Mouse (Mus musculus): ENCODE data around the gene Ptpn1. TPM values are rescaled to one million over a fixed set of nuclear protein-coding genes. Genes with fewer than 3 reads are reported as not detected.

Gene Ptpn1
- polyA plus RNA-seq, 1 experiment from 2014 or later = 69.3 TPM

DNA sequence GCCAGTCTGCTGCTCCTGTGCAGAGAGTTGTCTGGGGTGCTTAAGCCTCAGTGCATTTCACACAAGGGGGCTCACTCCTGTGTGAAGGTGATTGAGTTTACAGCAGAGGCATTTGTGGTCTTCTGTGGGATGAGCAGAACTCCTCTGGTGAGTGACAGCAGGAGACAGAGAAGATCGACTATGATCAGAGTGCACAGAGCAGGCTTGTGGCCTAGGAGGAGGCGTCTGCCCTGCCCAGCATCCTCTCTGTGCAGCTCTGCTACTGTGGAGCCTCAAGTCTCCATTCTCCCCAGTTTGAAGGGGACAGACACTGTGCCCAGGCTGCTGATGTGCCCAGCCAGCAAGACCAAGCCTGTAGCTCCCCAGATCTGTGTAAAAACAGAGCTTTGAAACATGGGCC is 18.0 kb downstream of the Ptpn1 start:
- no peak overlapping the region for H3K4me3 ChIP-seq (replicated peaks; ENCODE audit: low read length)
- H3K27ac ChIP-seq = 0 out of 2 replicates have a peak overlapping the region, but pooled peaks have one; percentile 14
- WGBS = 70% methylated on average over 2 of the region's 2 CpGs
- H3K27me3 ChIP-seq (ENCODE audit: control insufficient read depth, insufficient read depth, low read length) = no peaks in the 10 kb centered on the region
- H3K9me3 ChIP-seq (ENCODE audit: control insufficient read depth, low read length) = no peaks in the 10 kb centered on the region
- H3K36me3 ChIP-seq (replicated peaks; ENCODE audit: control insufficient read depth, insufficient read depth) = no peaks in the 10 kb centered on the region
- no peak overlapping the region for H3K4me2 ChIP-seq (replicated peaks)
- H3K9ac ChIP-seq = no peak overlapping the region
- H3K4me1 ChIP-seq (replicated peaks; ENCODE audit: control insufficient read depth, insufficient read depth, low read length) = peaks cover 10% of the 10 kb centered on the region; the same call in 1 of the 2 replicates
- ATAC-seq (ENCODE audit: low FRiP score) = no peak
- no peak for DNase-seq (ENCODE audit: low spot score)

DNA sequence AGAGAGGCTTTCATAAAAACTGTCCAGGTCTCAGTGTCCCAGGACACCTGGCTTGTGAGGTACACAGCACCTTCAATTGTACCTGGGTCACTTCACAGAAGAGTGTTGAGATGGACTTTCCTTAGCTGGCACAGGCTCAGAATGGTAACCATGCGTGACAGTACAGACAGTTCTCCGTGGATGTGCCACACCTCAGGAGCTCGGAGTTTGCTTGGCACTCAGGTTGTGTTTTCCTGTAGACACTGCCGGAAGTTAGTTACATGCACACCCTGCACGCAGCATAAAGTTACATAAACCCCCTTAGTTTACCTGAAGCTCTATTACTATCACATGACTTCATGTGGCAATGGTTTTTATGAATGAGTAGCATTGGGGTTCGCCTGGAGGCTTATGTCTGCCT is 18.8 kb downstream of the Ptpn1 start:
- ATAC-seq (ENCODE audit: low FRiP score) (no peak), DNase-seq (ENCODE audit: low spot score) (no peak)
- Histone ChIP-seq H3K4me2 (replicated peaks) (no peak overlapping the region), H3K9ac (no peak overlapping the region), H3K9me3 (ENCODE audit: control insufficient read depth, low read length) (no peaks in the 10 kb centered on the region), H3K27ac (no peak overlapping the region), H3K36me3 (replicated peaks; ENCODE audit: control insufficient read depth, insufficient read depth) (no peaks in the 10 kb centered on the region), H3K4me3 (replicated peaks; ENCODE audit: low read length) (no peak overlapping the region), H3K27me3 (ENCODE audit: control insufficient read depth, insufficient read depth, low read length) (no peaks in the 10 kb centered on the region), H3K4me1 (replicated peaks; ENCODE audit: control insufficient read depth, insufficient read depth, low read length) (peaks cover 8% of the 10 kb centered on the region; the same call in 1 of the 2 replicates)
- 86% methylated on average over 6 of the region's 6 CpGs for WGBS

DNA sequence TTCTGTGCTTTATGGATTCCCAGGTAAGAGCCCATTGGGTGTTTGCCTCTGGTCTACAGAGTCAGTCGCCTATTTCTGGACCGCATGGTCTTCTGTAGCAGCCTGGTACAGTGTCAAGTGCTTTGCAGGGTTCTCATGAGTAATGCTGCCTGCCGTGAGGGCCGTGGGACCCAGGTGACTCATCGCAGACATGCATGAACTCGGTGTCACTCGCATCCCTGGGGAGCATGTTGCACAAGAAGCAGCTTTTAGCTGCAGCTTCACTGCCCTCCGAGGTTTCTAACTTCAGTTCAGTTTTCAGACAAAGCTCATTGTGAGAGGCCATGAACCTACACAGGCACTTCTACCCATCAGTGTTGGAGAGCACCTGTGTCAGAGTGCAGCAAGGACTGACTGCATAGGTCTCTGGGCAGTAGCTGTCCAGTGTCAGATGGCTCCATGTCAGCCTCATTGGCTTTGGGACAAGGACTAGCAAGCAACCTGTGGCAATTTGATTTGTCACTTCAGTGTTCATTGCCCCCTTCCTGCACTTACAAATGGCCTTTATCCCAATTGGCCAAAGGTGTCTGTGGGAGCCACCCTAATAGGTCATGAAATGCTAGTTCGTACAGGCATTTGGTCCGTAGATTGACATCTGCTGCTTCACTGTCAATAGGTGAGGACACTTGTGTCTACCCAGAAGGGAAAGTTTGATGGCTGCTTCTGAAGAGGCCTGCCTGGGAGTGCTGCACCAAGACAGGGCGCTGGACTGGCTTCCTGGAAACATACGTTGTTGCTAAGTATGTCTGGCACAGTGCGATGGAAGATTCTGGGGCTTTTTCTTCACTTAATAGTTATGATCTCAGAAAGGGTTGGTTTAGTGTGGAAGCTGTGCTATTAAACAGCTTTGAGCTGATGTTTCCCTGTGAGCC is 19.7 kb downstream of the Ptpn1 start:
- Histone ChIP-seq H3K9ac (no peak overlapping the region), H3K27ac (no peak overlapping the region), H3K4me1 (replicated peaks; ENCODE audit: control insufficient read depth, insufficient read depth, low read length) (peaks cover 8% of the 10 kb centered on the region; the same call in 1 of the 2 replicates), H3K4me3 (replicated peaks; ENCODE audit: low read length) (no peak overlapping the region), H3K9me3 (ENCODE audit: control insufficient read depth, low read length) (no peaks in the 10 kb centered on the region), H3K36me3 (replicated peaks; ENCODE audit: control insufficient read depth, insufficient read depth) (no peaks in the 10 kb centered on the region), H3K4me2 (replicated peaks) (no peak overlapping the region), H3K27me3 (ENCODE audit: control insufficient read depth, insufficient read depth, low read length) (no peaks in the 10 kb centered on the region)
- no peak for DNase-seq (ENCODE audit: low spot score)
- 88% methylated on average over 13 of the region's 13 CpGs for WGBS
- no peak for ATAC-seq (ENCODE audit: low FRiP score)

DNA sequence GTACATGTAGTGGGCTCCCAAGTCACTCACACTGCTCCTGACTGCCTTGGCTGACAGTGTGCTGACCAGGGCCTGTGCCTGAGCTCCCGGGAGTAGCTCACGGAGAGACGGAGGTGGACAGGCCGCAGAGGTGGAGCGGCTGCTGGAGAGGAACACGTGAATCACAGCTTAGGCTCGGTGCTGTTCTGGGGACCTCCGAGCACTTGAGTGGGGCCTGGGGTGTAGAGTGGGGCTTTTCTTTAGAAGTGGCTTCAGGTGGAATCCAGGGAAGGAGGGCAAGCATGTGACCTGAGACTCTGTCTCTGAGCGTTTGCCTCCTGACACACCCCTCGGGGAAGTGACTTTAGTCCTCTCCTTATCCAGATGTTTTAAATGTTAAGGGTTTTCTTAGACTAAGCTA is 22.0 kb downstream of the Ptpn1 start:
- H3K4me1 ChIP-seq (replicated peaks; ENCODE audit: control insufficient read depth, insufficient read depth, low read length) = peaks cover 10% of the 10 kb centered on the region
- no peaks in the 10 kb centered on the region for H3K9me3 ChIP-seq (ENCODE audit: control insufficient read depth, low read length)
- no peak for ATAC-seq (ENCODE audit: low FRiP score)
- H3K4me3 ChIP-seq (replicated peaks; ENCODE audit: low read length) = no peak overlapping the region
- H3K4me2 ChIP-seq (replicated peaks) = no peak overlapping the region
- 91% methylated on average over 10 of the region's 10 CpGs for WGBS
- no peak overlapping the region for H3K9ac ChIP-seq
- H3K27me3 ChIP-seq (ENCODE audit: control insufficient read depth, insufficient read depth, low read length) = no peaks in the 10 kb centered on the region
- H3K27ac ChIP-seq = no peak overlapping the region
- H3K36me3 ChIP-seq (replicated peaks; ENCODE audit: control insufficient read depth, insufficient read depth) = no peaks in the 10 kb centered on the region
- DNase-seq (ENCODE audit: low spot score) = no peak

DNA sequence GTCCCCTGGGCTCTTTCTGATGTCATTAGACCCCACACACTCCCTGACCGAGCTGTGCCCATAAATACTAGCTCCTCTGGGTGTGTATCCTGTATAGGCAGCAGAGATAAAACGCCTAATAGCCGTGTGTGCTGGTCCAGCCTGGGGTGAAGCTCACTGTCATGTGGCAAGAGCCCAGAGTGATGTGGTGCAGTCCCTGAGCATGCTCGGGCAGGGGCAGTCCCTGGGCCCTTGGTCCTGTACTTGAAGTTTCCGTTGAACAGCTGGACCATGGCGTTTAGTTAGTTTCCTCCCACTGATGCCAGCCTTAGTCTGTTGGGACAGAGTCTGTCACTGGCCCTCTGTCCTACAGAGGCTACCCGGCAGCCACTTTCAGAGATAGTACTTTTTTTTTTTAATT is 23.1 kb downstream of the Ptpn1 start:
- Histone ChIP-seq H3K4me1 (replicated peaks; ENCODE audit: control insufficient read depth, insufficient read depth, low read length) (peaks cover 11% of the 10 kb centered on the region), H3K9me3 (ENCODE audit: control insufficient read depth, low read length) (no peaks in the 10 kb centered on the region), H3K4me3 (replicated peaks; ENCODE audit: low read length) (no peak overlapping the region), H3K9ac (no peak overlapping the region), H3K27me3 (ENCODE audit: control insufficient read depth, insufficient read depth, low read length) (no peaks in the 10 kb centered on the region), H3K27ac (no peak overlapping the region), H3K36me3 (replicated peaks; ENCODE audit: control insufficient read depth, insufficient read depth) (no peaks in the 10 kb centered on the region), H3K4me2 (replicated peaks) (no peak overlapping the region)
- WGBS = 86% methylated on average over 7 of the region's 7 CpGs
- DNase-seq (ENCODE audit: low spot score) = no peak
- ATAC-seq (ENCODE audit: low FRiP score) = no peak

DNA sequence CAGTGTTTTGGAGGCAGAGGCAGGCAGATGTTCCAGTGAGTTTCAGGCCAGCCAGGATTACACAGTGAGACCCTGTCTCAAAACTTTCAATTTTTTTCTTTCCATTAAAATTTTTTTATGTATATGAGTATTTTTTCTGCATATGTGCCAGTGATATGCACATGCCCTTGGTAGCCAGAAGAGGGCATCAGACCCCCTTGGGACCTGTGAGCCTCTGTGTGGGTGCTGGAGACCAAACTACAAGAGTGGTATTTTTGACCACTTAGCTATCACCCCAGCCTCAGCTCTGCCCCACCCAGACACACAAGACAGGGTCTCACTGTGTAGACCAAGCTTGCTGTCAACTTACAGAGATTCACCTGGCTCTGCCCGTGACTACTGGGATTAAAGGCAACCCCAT is 25.7 kb downstream of the Ptpn1 start:
- Histone ChIP-seq H3K9me3 (ENCODE audit: control insufficient read depth, low read length) (no peaks in the 10 kb centered on the region), H3K27me3 (ENCODE audit: control insufficient read depth, insufficient read depth, low read length) (no peaks in the 10 kb centered on the region), H3K4me3 (replicated peaks; ENCODE audit: low read length) (no peak overlapping the region), H3K9ac (no peak overlapping the region), H3K4me2 (replicated peaks) (no peak overlapping the region), H3K36me3 (replicated peaks; ENCODE audit: control insufficient read depth, insufficient read depth) (no peaks in the 10 kb centered on the region), H3K27ac (no peak overlapping the region), H3K4me1 (replicated peaks; ENCODE audit: control insufficient read depth, insufficient read depth, low read length) (peaks cover 19% of the 10 kb centered on the region)
- DNase-seq (ENCODE audit: low spot score) (no peak), ATAC-seq (ENCODE audit: low FRiP score) (no peak)
- 100% methylated on average over 1 of the region's 1 CpGs for WGBS

DNA sequence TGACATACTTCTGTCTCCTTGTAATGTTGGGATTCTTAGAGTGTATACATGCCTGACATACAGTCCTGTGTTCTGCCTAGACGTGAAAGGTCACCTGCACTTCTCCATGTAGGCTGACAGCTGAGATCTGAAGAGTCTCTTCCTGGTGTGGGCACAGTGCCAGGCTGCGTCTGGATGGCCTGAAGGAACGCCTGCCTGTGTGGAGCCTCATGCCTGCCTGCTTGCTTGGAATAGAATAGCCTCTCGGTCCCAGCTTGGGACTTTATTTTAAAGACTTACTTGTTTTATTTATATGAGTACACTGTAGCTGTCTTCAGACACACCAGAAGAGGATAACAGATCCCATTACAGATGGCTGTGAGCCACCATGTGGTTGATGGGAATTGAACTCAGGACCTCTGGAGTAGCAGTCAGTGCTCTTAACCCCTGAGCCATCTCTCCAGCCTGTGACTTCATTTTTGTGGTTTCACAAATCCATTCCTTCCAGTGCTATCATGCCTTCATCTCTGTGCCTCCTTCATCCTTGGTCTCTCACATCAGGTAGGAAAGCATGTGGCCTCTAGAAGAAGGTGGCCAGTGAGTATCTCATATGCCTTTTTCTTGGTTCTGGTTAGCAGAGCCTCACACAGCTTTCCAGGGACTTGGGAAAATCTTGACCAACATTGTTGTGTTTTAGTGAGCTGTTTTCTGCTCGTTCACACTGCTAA is 26.4 kb downstream of the Ptpn1 start:
- Histone ChIP-seq H3K4me3 (replicated peaks; ENCODE audit: low read length) (no peak overlapping the region), H3K27ac (peak overlapping the region; percentile 56), H3K9me3 (ENCODE audit: control insufficient read depth, low read length) (no peaks in the 10 kb centered on the region), H3K27me3 (ENCODE audit: control insufficient read depth, insufficient read depth, low read length) (no peaks in the 10 kb centered on the region), H3K36me3 (replicated peaks; ENCODE audit: control insufficient read depth, insufficient read depth) (peaks cover 2% of the 10 kb centered on the region), H3K4me1 (replicated peaks; ENCODE audit: control insufficient read depth, insufficient read depth, low read length) (peaks cover 19% of the 10 kb centered on the region), H3K4me2 (replicated peaks) (no peak overlapping the region), H3K9ac (no peak overlapping the region)
- ATAC-seq (ENCODE audit: low FRiP score) = 0 out of 2 replicates have a peak, but pooled peaks have one; percentile 14
- 39% methylated on average over 5 of the region's 5 CpGs for WGBS
- DNase-seq (ENCODE audit: low spot score) = peak; percentile 47

DNA sequence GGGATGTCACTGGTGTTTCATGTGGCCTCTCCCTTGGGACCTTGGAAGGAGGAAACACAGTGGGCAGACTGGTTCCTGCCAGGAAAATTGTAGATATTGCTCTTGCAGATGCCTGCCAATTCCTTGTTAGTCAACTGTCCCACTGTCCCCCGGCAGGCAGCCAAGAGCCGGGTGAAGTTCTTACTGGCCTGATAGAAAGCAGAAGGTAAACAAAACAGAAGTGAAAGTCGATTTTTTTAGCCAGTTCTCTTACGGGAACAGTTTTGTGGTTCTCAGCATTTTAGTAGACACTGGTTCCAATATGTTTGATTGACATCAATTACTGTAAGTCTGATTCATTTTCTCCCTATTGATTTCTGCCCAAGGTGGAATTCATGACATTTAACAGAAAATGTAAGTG is 27.0 kb downstream of the Ptpn1 start:
- peaks cover 8% of the 10 kb centered on the region for H3K36me3 ChIP-seq (replicated peaks; ENCODE audit: control insufficient read depth, insufficient read depth)
- H3K9me3 ChIP-seq (ENCODE audit: control insufficient read depth, low read length) = no peaks in the 10 kb centered on the region
- no peak overlapping the region for H3K9ac ChIP-seq
- DNase-seq (ENCODE audit: low spot score) = peak; percentile 49
- WGBS = 49% methylated on average over 4 of the region's 4 CpGs
- ATAC-seq (ENCODE audit: low FRiP score) = no peak
- no peaks in the 10 kb centered on the region for H3K27me3 ChIP-seq (ENCODE audit: control insufficient read depth, insufficient read depth, low read length)
- peaks cover 19% of the 10 kb centered on the region for H3K4me1 ChIP-seq (replicated peaks; ENCODE audit: control insufficient read depth, insufficient read depth, low read length)
- H3K4me3 ChIP-seq (replicated peaks; ENCODE audit: low read length) = no peak overlapping the region
- H3K4me2 ChIP-seq (replicated peaks) = no peak overlapping the region
- peak overlapping the region; percentile 56; the same call in 1 of the 2 replicates for H3K27ac ChIP-seq

DNA sequence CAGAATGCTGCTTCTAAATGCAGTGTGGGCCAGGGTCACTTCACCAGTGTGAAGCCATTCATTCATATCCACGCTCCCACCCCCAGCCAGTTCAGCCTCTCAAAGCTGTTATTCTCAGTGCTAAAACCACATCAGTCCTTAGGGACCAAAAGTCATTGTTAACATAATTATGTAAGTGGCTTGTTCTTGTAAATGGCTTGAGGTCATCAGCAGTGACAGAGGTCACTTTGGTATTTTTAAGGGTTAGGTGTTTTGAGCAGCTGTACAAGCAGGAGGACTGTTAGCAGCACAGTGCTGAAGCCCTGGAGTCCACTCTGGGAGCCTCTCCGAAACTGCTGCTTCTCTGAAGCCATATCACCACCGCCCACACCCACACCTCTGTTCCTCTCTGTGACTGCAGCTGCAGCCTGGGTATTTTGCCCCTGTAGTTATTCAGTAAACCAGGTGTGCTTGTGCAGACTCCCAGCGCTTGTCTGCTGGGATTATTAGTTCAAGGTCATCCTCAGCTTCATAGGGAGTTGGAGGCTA is 27.6 kb downstream of the Ptpn1 start:
- H3K4me3 ChIP-seq (replicated peaks; ENCODE audit: low read length) = no peak overlapping the region
- ATAC-seq (ENCODE audit: low FRiP score) (no peak), DNase-seq (ENCODE audit: low spot score) (no peak)
- 77% methylated on average over 4 of the region's 4 CpGs for WGBS
- H3K4me2 ChIP-seq (replicated peaks) = no peak overlapping the region
- no peak overlapping the region for H3K9ac ChIP-seq
- H3K27ac ChIP-seq = no peak overlapping the region
- peaks cover 14% of the 10 kb centered on the region for H3K36me3 ChIP-seq (replicated peaks; ENCODE audit: control insufficient read depth, insufficient read depth)
- H3K27me3 ChIP-seq (ENCODE audit: control insufficient read depth, insufficient read depth, low read length) = no peaks in the 10 kb centered on the region
- H3K9me3 ChIP-seq (ENCODE audit: control insufficient read depth, low read length) = no peaks in the 10 kb centered on the region
- H3K4me1 ChIP-seq (replicated peaks; ENCODE audit: control insufficient read depth, insufficient read depth, low read length) = peaks cover 19% of the 10 kb centered on the region
